Mouse (Mus musculus) embryo, embryonic 11 days (tissue): ENCODE measurements around the gene Clptm1.
"Not testable (repeated sequence)": the region's sequence is repeated elsewhere in the genome, so short reads cannot be mapped to it uniquely, and the experiment has no call there.

ENCODE experiments used
- DNase-seq: peaks from one replicate; pipeline ENCODE4 v3.0.0-alpha.2; 2015

Gene Clptm1

GRCm38 (mm10) chr7:19604606-19605214 is 60.1 kb downstream of the Clptm1 start:
- not testable (repeated sequence) for DNase-seq

- DNase-seq, result peak; percentile 98
These were observed 60.8 kb downstream of the Clptm1 start, which contains the start of gene Clasrp for GRCm38 (mm10) chr7:19603849-19604605. Gene Clasrp (minus strand): TSS chr7:19604486.

GRCm38 (mm10) chr7:19603055-19603454 is 61.8 kb downstream of the Clptm1 start:
- DNase-seq, result no peak

GRCm38 (mm10) chr7:19600562-19600961 is 64.3 kb downstream of the Clptm1 start:
- no peak for DNase-seq

- no peak for DNase-seq
These were observed 71.6 kb downstream of the Clptm1 start for GRCm38 (mm10) chr7:19593061-19593730.

GRCm38 (mm10) chr7:19589917-19590316 is 74.9 kb downstream of the Clptm1 start:
- peak; percentile 87 for DNase-seq

- peak; percentile 51 for DNase-seq
These were observed 75.6 kb downstream of the Clptm1 start for GRCm38 (mm10) chr7:19589207-19589606.

- no peak for DNase-seq
These were observed 78.6 kb downstream of the Clptm1 start for GRCm38 (mm10) chr7:19586269-19586668.
